Mouse (Mus musculus) bone marrow macrophage, adult 2 months (primary cell): ENCODE results near the gene 4933405L10Rik.

ENCODE experiments used
- CTCF ChIP-seq: IDR thresholded peaks from 2 replicates; pipeline ENCODE4 v1.5.1; 2012; ENCODE audit warnings: low read depth, mild to moderate bottlenecking, low read length, moderate library complexity
- POLR2A ChIP-seq: IDR thresholded peaks from 2 replicates; pipeline ENCODE4 v1.6.1; 2012; ENCODE audit warnings: mild to moderate bottlenecking, low read depth, low read length, borderline replicate concordance

DNA sequence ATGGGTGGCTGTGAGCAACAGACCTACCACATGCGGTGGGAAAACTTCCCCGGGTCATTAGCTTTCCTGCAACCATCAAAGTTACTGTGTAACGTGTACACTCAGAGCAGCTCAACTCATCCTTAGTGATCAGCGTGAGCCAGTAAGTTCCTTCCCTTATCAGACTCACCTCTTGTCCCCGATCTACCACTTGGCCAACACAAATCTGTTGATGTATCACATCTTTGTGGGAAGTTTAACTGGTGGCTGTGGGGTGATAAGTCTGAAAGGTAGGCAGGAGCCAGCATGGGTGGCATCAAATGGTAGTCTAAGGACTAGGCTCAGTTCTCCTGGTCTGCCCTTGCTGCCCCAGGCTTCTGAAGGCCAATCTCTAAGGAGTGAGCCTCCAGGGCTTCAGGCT, 24.7 kb downstream of the 4933405L10Rik start:
- TF ChIP-seq POLR2A (no peak), CTCF (no peak)
